Mouse (Mus musculus): ENCODE data around the gene L3hypdh. TPM values are rescaled to one million over a fixed set of nuclear protein-coding genes. Genes with fewer than 3 reads are reported as not detected.

The L3hypdh gene
- 23.6 TPM in 2 replicates for polyA plus RNA-seq (2015; fragmentation: Nextera tagmentation; extraction: Ambion mirVana)

GRCm38 (mm10) chr12:72085329-72086165 is at the start of gene L3hypdh, which contains the start of gene Jkamp:
L3hypdh (minus strand) TSS chr12:72085439.
Jkamp (plus strand) TSS chr12:72085589.
- WGBS = under 1% methylated on average over 60 of the region's 60 CpGs
- Histone ChIP-seq H3K4me1 (peaks cover 37% of the 10 kb centered on the region), H3K27ac (peak within 1 kb of the TSS; percentile 97), H3K4me2 (peak within 1 kb of the TSS; percentile 85), H3K9me3 (no peaks in the 10 kb centered on the region), H3K27me3 (no peaks in the 10 kb centered on the region), H3K9ac (peak within 1 kb of the TSS; percentile 81), H3K36me3 (peaks cover 2% of the 10 kb centered on the region), H3K4me3 (peak within 1 kb of the TSS; percentile 74)
- ATAC-seq (ENCODE audit: borderline replicate concordance, extremely low read depth, low FRiP score, low TSS enrichment) = peak; percentile 97

GRCm38 (mm10) chr12:72129203-72129602 is 44.0 kb upstream of the L3hypdh start:
- H3K4me2 ChIP-seq = no peak overlapping the region
- no peaks in the 10 kb centered on the region for H3K36me3 ChIP-seq
- H3K9ac ChIP-seq = no peak overlapping the region
- H3K4me3 ChIP-seq = no peak overlapping the region
- H3K27me3 ChIP-seq = no peaks in the 10 kb centered on the region
- H3K4me1 ChIP-seq = no peaks in the 10 kb centered on the region
- H3K9me3 ChIP-seq = no peaks in the 10 kb centered on the region
- ATAC-seq (ENCODE audit: borderline replicate concordance, extremely low read depth, low FRiP score, low TSS enrichment) = no peak
- H3K27ac ChIP-seq = no peak overlapping the region
- 89% methylated on average over 10 of the region's 10 CpGs for WGBS

GRCm38 (mm10) chr12:72115686-72116345 is 30.6 kb upstream of the L3hypdh start:
- no peak overlapping the region for H3K27ac ChIP-seq
- H3K9ac ChIP-seq = no peak overlapping the region
- WGBS = 69% methylated on average over 22 of the region's 23 CpGs
- H3K4me3 ChIP-seq = no peak overlapping the region
- no peak for ATAC-seq (ENCODE audit: borderline replicate concordance, extremely low read depth, low FRiP score, low TSS enrichment)
- H3K36me3 ChIP-seq = no peaks in the 10 kb centered on the region
- no peaks in the 10 kb centered on the region for H3K27me3 ChIP-seq
- no peaks in the 10 kb centered on the region for H3K9me3 ChIP-seq
- no peak overlapping the region for H3K4me2 ChIP-seq
- no peaks in the 10 kb centered on the region for H3K4me1 ChIP-seq

- Histone ChIP-seq H3K27me3 (no peaks in the 10 kb centered on the region), H3K27ac (no peak overlapping the region), H3K36me3 (no peaks in the 10 kb centered on the region), H3K9me3 (no peaks in the 10 kb centered on the region), H3K4me3 (no peak overlapping the region), H3K4me1 (no peaks in the 10 kb centered on the region), H3K4me2 (no peak overlapping the region), H3K9ac (no peak overlapping the region)
- ATAC-seq (ENCODE audit: borderline replicate concordance, extremely low read depth, low FRiP score, low TSS enrichment) = no peak
- WGBS = 72% methylated on average over 6 of the region's 6 CpGs
These were observed 29.9 kb upstream of the L3hypdh start for GRCm38 (mm10) chr12:72115126-72115525.

- H3K9ac ChIP-seq = no peak overlapping the region
These were observed 19.5 kb upstream of the L3hypdh start for GRCm38 (mm10) chr12:72104525-72105281.

GRCm38 (mm10) chr12:72104027-72104426 is 18.8 kb upstream of the L3hypdh start:
- Histone ChIP-seq H3K27me3 (no peaks in the 10 kb centered on the region), H3K4me3 (no peak overlapping the region), H3K9me3 (no peaks in the 10 kb centered on the region), H3K9ac (no peak overlapping the region), H3K36me3 (peaks cover 12% of the 10 kb centered on the region; the same call in 1 of the 2 replicates), H3K4me1 (peaks cover 4% of the 10 kb centered on the region; the same call in 1 of the 2 replicates), H3K4me2 (no peak overlapping the region), H3K27ac (no peak overlapping the region)
- WGBS = 81% methylated on average over 5 of the region's 5 CpGs
- ATAC-seq (ENCODE audit: borderline replicate concordance, extremely low read depth, low FRiP score, low TSS enrichment) = no peak

More at GRCm38 (mm10) chr12:72104525-72105281, 19.5 kb upstream of the L3hypdh start:
- Histone ChIP-seq H3K36me3 (peaks cover 12% of the 10 kb centered on the region; the same call in 1 of the 2 replicates), H3K27ac (no peak overlapping the region), H3K4me2 (peak overlapping the region; percentile 23; the same call in 1 of the 2 replicates), H3K27me3 (no peaks in the 10 kb centered on the region), H3K9me3 (no peaks in the 10 kb centered on the region), H3K4me1 (peaks cover 4% of the 10 kb centered on the region; the same call in 1 of the 2 replicates), H3K4me3 (no peak overlapping the region)
- 21% methylated on average over 14 of the region's 14 CpGs for WGBS
- ATAC-seq (ENCODE audit: borderline replicate concordance, extremely low read depth, low FRiP score, low TSS enrichment) = no peak

GRCm38 (mm10) chr12:72102776-72103175 is 17.5 kb upstream of the L3hypdh start:
- H3K36me3 ChIP-seq = peaks cover 17% of the 10 kb centered on the region
- H3K9me3 ChIP-seq = no peaks in the 10 kb centered on the region
- H3K4me1 ChIP-seq = peaks cover 4% of the 10 kb centered on the region; the same call in 1 of the 2 replicates
- H3K27ac ChIP-seq = no peak overlapping the region
- no peak for ATAC-seq (ENCODE audit: borderline replicate concordance, extremely low read depth, low FRiP score, low TSS enrichment)
- no peak overlapping the region for H3K4me3 ChIP-seq
- H3K27me3 ChIP-seq = no peaks in the 10 kb centered on the region
- no peak overlapping the region for H3K4me2 ChIP-seq
- no peak overlapping the region for H3K9ac ChIP-seq
- 73% methylated on average over 6 of the region's 6 CpGs for WGBS

- no peak for ATAC-seq (ENCODE audit: borderline replicate concordance, extremely low read depth, low FRiP score, low TSS enrichment)
- H3K27ac ChIP-seq = no peak overlapping the region
- H3K27me3 ChIP-seq = no peaks in the 10 kb centered on the region
- no peak overlapping the region for H3K9ac ChIP-seq
- H3K4me2 ChIP-seq = no peak overlapping the region
- no peaks in the 10 kb centered on the region for H3K9me3 ChIP-seq
- H3K4me3 ChIP-seq = no peak overlapping the region
- peaks cover 62% of the 10 kb centered on the region for H3K36me3 ChIP-seq
- WGBS = 92% methylated on average over 8 of the region's 8 CpGs
- H3K4me1 ChIP-seq = no peaks in the 10 kb centered on the region
These were observed 11.7 kb upstream of the L3hypdh start for GRCm38 (mm10) chr12:72096966-72097365.

- Histone ChIP-seq H3K27ac (no peak overlapping the region), H3K9ac (no peak overlapping the region), H3K4me3 (no peak overlapping the region), H3K36me3 (peaks cover 29% of the 10 kb centered on the region), H3K4me1 (peaks cover 18% of the 10 kb centered on the region), H3K27me3 (no peaks in the 10 kb centered on the region), H3K4me2 (no peak overlapping the region), H3K9me3 (no peaks in the 10 kb centered on the region)
- 94% methylated on average over 4 of the region's 4 CpGs for WGBS
- ATAC-seq (ENCODE audit: borderline replicate concordance, extremely low read depth, low FRiP score, low TSS enrichment) = no peak
These were observed 4.6 kb upstream of the L3hypdh start for GRCm38 (mm10) chr12:72089802-72090201.

GRCm38 (mm10) chr12:72086166-72086825 is 1.1 kb upstream of the L3hypdh start:
- ATAC-seq (ENCODE audit: borderline replicate concordance, extremely low read depth, low FRiP score, low TSS enrichment) = no peak; the same call in 1 of the 2 replicates
- H3K9ac ChIP-seq = peak overlapping the region; percentile 81
- H3K27me3 ChIP-seq = no peaks in the 10 kb centered on the region
- H3K4me2 ChIP-seq = peak overlapping the region; percentile 74
- peaks cover 37% of the 10 kb centered on the region for H3K4me1 ChIP-seq
- peak overlapping the region; percentile 74 for H3K4me3 ChIP-seq
- H3K27ac ChIP-seq = peak overlapping the region; percentile 97
- WGBS = 2% methylated on average over 18 of the region's 18 CpGs
- peaks cover 5% of the 10 kb centered on the region for H3K36me3 ChIP-seq
- H3K9me3 ChIP-seq = no peaks in the 10 kb centered on the region

- no peak; the same call in none of the 2 replicates for ATAC-seq (ENCODE audit: borderline replicate concordance, extremely low read depth, low FRiP score, low TSS enrichment)
- Histone ChIP-seq H3K4me2 (peak overlapping the region; percentile 85), H3K36me3 (no peaks in the 10 kb centered on the region), H3K27ac (peak overlapping the region; percentile 82), H3K4me3 (peak overlapping the region; percentile 74), H3K27me3 (no peaks in the 10 kb centered on the region), H3K4me1 (peaks cover 37% of the 10 kb centered on the region), H3K9ac (peak overlapping the region; percentile 47), H3K9me3 (no peaks in the 10 kb centered on the region)
- WGBS = under 1% methylated on average over 31 of the region's 31 CpGs
These were observed 263 bp downstream of the L3hypdh start for GRCm38 (mm10) chr12:72085024-72085328.
